Mouse (Mus musculus) olfactory bulb, adult 2 months (tissue): ENCODE results near the gene Kcnd1. TPM values are rescaled to one million over a fixed set of nuclear protein-coding genes. Genes with fewer than 3 reads are reported as not detected.
"Not testable (repeated sequence)": the region's sequence is repeated elsewhere in the genome, so short reads cannot be mapped to it uniquely, and the experiment has no call there.

ENCODE experiments used
- H3K27ac ChIP-seq: fragments of 200-500 bp; 2 replicates; pipeline ENCODE4 v1.5.1; 2012; ENCODE audit warnings: low read depth, low read length; ENCODE audit not compliant: insufficient read depth
- H3K4me1 ChIP-seq: fragments of 200-500 bp; 2 replicates; pipeline ENCODE4 v1.6.1; 2012; ENCODE audit warnings: low read length; ENCODE audit not compliant: control insufficient read depth, insufficient read depth
- H3K4me3 ChIP-seq: fragments of 200-500 bp; 2 replicates; pipeline ENCODE4 v1.5.1; 2012; ENCODE audit warnings: mild to moderate bottlenecking, low read depth, low read length, moderate library complexity; ENCODE audit not compliant: insufficient read depth
- CTCF ChIP-seq: fragments of 200-500 bp; IDR thresholded peaks from 2 replicates; pipeline ENCODE4 v1.5.1; 2012; ENCODE audit warnings: low read depth, mild to moderate bottlenecking, low read length, moderate library complexity; ENCODE audit not compliant: insufficient read depth
- POLR2A ChIP-seq: fragments of 200-500 bp; IDR thresholded peaks from 2 replicates; pipeline ENCODE4 v1.6.1; 2012; ENCODE audit warnings: mild to moderate bottlenecking, low read depth, low read length, moderate library complexity; ENCODE audit not compliant: insufficient read depth
- WGBS: fragments of 180-500 bp; shearing (Covaris S2); methylation state at CpG from one replicate; pipeline ENCODE4 v1.1.7; 2018; 5-methylcytosine and 5-hydroxymethylcytosine counted together
- polyA plus RNA-seq: library from polyadenylated mRNA; stranded (reverse); fragments of >200 nt; gene quantifications from 2 replicates; pipeline ENCODE4 v1.2.4, GENCODE M21; 2012; ENCODE audit warnings: low replicate concordance; ENCODE audit not compliant: missing spikeins, insufficient read depth, insufficient read length

The Kcnd1 gene
- polyA plus RNA-seq, 1 experiment = not detected

GRCm38 (mm10) chrX:7789542-7790136 is 32.5 kb upstream of the Kcnd1 start, which contains the start of gene Gripap1:
TSS of gene Gripap1 (plus strand) at chrX:7789765.
- Histone ChIP-seq H3K27ac (peak within 1 kb of the TSS; percentile 83), H3K4me3 (peak within 1 kb of the TSS; percentile 76), H3K4me1 (0 out of 2 replicates have a peak, but pooled peaks cover 3% of the 10 kb centered on the region)
- WGBS = 18% methylated on average over 24 of the region's 24 CpGs
- no peak for TF ChIP-seq CTCF
- TF ChIP-seq POLR2A = peak; percentile 22; the same call in 1 of the 2 replicates

GRCm38 (mm10) chrX:7790309-7790708 is 31.8 kb upstream of the Kcnd1 start:
- TF ChIP-seq CTCF (no peak), POLR2A (no peak)
- Histone ChIP-seq H3K4me3 (peak overlapping the region; percentile 76), H3K27ac (peak overlapping the region; percentile 83; the same call in 1 of the 2 replicates), H3K4me1 (0 out of 2 replicates have a peak, but pooled peaks cover 3% of the 10 kb centered on the region)
- WGBS = 18% methylated on average over 5 of the region's 5 CpGs

GRCm38 (mm10) chrX:7793361-7793760 is 28.7 kb upstream of the Kcnd1 start:
- Histone ChIP-seq H3K4me3 (no peak overlapping the region), H3K27ac (no peak overlapping the region), H3K4me1 (0 out of 2 replicates have a peak, but pooled peaks cover 3% of the 10 kb centered on the region)
- TF ChIP-seq POLR2A = no peak
- no peak for TF ChIP-seq CTCF
- 42% methylated on average over 3 of the region's 3 CpGs for WGBS

- Histone ChIP-seq H3K4me3 (no peak overlapping the region), H3K4me1 (0 out of 2 replicates have a peak, but pooled peaks cover 3% of the 10 kb centered on the region), H3K27ac (no peak overlapping the region)
- WGBS = 38% methylated on average over 7 of the region's 7 CpGs
- TF ChIP-seq CTCF = no peak
These were observed 27.1 kb upstream of the Kcnd1 start for GRCm38 (mm10) chrX:7795016-7795415.

- Histone ChIP-seq H3K27ac (no peak overlapping the region), H3K4me3 (no peak overlapping the region), H3K4me1 (0 out of 2 replicates have a peak, but pooled peaks cover 3% of the 10 kb centered on the region)
- TF ChIP-seq CTCF (no peak), POLR2A (no peak)
- 79% methylated on average over 3 of the region's 3 CpGs for WGBS
These were observed 24.8 kb upstream of the Kcnd1 start for GRCm38 (mm10) chrX:7797327-7797726.

- H3K4me1 ChIP-seq, H3K27ac ChIP-seq, H3K4me3 ChIP-seq: not testable (repeated sequence)
- 85% methylated on average over 2 of the region's 2 CpGs for WGBS
These were observed 19.9 kb upstream of the Kcnd1 start for GRCm38 (mm10) chrX:7802157-7802556.

- not testable (repeated sequence) for H3K27ac ChIP-seq
- WGBS = 51% methylated on average over 8 of the region's 8 CpGs
These were observed 7.1 kb upstream of the Kcnd1 start for GRCm38 (mm10) chrX:7815016-7815415.

GRCm38 (mm10) chrX:7837146-7837545 is 15.1 kb downstream of the Kcnd1 start:
- WGBS = 67% methylated on average over 1 of the region's 1 CpGs
- no peaks in the 10 kb centered on the region for H3K4me1 ChIP-seq
- TF ChIP-seq CTCF = no peak
- TF ChIP-seq POLR2A = no peak
- H3K4me3 ChIP-seq = no peak overlapping the region
- no peak overlapping the region for H3K27ac ChIP-seq

More at GRCm38 (mm10) chrX:7815016-7815415, 7.1 kb upstream of the Kcnd1 start:
- not testable (repeated sequence) for H3K4me3 ChIP-seq, H3K4me1 ChIP-seq

- Histone ChIP-seq H3K4me3 (no peak overlapping the region; the same call in 1 of the 2 replicates), H3K27ac (0 out of 2 replicates have a peak overlapping the region, but pooled peaks have one; percentile 51), H3K4me1 (no peaks in the 10 kb centered on the region)
- 16% methylated on average over 7 of the region's 7 CpGs for WGBS
- TF ChIP-seq POLR2A = no peak
- no peak for TF ChIP-seq CTCF
These were observed 18.7 kb downstream of the Kcnd1 start for GRCm38 (mm10) chrX:7840842-7841162.
